Mouse (Mus musculus): ENCODE measurements at regions not wholly inside any gene's neighbourhood (a gene's known extent, or its start where the extent isn't known, plus 50 kb on each side); places are given as distances from the start of the nearest gene placed in this dataset.

DNA sequence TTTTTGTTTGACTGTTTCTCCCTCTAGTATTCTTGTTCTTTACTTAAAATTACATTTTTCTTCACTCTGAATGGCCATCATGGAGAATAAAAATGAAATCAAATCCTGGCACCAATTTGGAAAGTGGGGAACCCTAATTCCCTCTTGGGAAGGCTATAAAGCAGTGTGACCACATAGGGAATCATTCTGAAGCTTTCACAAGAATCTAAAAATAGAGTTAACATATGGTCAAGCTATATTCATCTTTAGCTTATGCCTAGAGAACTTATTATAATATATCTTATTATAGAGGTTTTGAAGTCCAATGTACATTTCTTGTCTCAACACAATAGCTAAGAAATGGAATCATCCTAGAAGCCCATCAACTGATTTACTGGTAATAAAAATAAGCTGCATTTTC, 448.5 kb downstream of the Slco4c1 start:
- TF ChIP-seq POLR2A (IDR thresholded peaks at IDR 0.05; ENCODE audit: borderline replicate concordance, low read depth, low read length) (no peak), CTCF (IDR thresholded peaks at IDR 0.05; ENCODE audit: low read depth, low read length) (no peak)

Measured in bone marrow macrophage, adult 2 months (primary cell).